Mouse (Mus musculus) subcutaneous adipose tissue, adult 2 months (tissue): ENCODE measurements around the gene Creb3l4. TPM values are rescaled to one million over a fixed set of nuclear protein-coding genes. Genes with fewer than 3 reads are reported as not detected.

ENCODE experiments used
- polyA plus RNA-seq: library from polyadenylated mRNA; depleted of rRNA; stranded (reverse); fragments of >200 nt; gene quantifications from 2 replicates; pipeline ENCODE4 v1.2.3, GENCODE M21; 2012; ENCODE audit warnings: low replicate concordance; rRNA removed

The Creb3l4 gene
- 1.4 and 2.9 TPM in 2 replicates for polyA plus RNA-seq

GRCm38 (mm10) chr3:90242984-90243775 is at the start of gene Creb3l4:
Creb3l4 (minus strand) TSS chr3:90243512.

DNA sequence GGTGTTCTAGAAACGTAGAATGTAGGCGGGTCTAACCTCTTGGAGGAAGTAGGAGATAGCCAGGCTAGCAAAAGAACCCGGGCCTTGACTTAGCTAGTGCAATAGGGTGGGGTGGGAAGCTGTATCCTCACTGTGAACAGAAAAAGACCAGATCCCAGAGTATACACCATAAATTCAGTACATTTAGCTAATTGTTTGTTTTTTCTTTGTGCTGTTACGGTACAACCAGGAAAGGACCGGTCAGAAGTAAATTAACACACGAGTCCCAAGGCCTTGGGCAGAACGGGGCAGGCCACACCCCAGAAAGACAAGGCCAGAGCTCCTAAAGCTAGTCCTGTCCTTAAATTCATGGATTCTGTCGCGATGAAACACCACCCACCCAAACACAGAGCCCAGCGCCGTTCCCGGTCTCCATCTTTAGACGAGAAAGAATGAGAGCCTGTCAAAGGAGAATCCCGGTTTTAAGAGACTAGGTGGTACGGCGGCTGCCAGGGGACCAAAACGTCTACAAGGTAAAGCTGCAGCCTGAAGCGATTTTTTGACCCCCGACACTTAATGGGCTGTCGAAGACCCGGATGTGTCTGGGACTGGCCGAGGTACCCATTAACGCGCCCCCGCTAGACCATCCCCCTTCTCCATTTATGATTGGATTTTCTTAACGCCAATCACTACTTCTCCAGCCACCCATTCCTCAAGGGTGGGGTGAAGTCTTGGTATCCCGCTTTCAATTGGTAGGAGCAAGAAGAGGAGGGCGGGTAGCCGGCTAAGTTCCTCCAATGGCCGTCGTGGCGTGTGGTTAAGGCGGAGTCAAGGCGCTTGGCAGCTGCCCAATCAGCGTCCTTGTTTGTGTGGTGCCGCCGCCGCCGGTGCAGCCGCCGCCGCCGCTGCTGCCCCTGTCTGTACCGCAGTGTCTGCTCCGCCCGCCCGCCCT is 49.3 kb upstream of the Creb3l4 start, which contains the start of gene Gatad2b:
Gene Gatad2b, plus strand, starts transcription at position 834 of the 931 bp plus-strand sequence.

DNA sequence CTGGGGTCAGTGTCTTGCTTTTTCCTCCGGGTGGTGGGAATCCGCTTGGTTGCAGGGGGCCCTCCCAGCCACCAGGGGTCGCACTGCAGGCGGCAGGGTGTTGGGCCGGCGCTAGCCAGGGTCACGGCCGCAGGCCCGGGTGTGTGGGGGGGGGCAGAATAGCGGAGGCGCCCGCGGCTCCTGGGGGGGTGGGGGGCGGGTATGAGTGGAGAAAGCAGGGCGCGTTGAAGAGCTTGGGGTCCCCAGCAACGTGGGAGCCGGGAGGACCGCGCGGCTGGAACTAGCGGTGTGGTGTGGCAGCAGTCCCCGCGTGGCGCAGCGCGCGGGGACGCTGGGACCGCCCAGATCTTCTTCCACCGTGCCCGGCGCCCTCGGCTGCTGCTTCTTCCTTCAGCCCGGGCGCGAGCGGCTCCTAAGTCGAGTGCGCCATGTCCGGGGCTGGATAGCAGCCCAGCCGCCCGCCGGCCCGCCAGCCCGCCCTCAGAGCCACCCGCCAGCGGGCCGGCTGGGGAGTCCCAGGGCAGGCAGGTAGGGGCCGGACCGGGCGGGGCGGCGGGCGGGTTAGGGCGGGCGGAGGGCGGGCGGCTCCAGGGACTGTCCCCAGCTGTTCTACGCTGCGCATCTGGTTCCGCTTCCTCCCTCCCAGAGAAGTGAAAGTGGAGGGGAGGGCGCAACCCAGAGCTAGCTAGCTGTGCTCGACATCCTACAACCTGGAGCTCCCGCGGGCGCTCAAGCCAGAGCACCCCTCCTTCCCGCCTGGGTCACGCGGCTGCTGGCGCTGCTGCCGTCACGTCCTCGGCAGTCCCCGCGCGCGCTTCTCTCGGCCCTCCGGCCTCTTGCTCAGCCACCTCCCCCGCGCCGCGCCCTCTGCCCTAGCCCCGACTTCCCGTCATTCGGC is 22.0 kb upstream of the Creb3l4 start, which contains the start of gene Dennd4b:
Gene Dennd4b, plus strand, starts transcription at position 152 of the 898 bp plus-strand sequence.

GRCm38 (mm10) chr3:90253653-90254418 is 10.5 kb upstream of the Creb3l4 start, which contains the start of gene Crtc2:
Crtc2 (plus strand) TSS chr3:90254163.

DNA sequence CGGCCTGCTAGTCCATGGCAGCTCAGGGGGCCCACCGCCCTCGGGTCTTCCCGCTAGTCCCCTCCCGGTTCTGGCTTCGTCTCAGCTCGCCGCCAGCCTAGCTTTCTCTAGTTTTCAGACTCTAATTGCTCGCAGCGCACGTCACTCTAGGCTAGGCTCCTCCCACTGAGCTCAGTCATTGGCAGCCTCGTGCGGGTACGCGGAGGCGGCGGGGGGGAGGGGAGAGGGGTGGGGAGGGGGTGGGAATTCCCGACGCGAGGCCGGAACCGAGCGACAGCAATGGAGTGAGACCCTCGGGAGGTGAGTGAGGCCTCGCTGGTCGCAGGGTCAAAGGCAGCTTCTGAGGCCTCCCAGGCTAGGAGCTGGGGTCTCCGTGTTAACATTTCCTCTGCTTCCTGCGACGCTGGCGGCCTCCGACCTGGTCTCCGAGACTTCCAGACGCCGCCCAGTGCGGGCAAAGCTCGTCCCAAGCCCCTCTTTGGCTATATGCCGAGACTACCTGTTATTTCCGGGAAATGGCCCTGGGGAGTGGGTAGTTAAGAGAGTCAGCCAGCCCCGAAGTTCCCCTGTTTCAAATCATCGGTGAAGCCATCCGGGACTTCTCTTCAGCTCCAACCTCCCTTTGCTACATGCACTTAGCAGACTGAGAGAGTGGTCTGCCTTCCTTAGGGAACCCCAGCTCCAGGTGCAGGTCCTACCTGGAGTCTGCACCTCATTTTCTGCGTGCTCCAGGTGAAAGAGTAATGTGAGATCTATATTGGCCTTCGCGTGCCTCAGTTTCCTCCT is 4.8 kb upstream of the Creb3l4 start, which contains the start of gene Slc39a1:
Gene Slc39a1, plus strand, starts transcription at position 213 of the 786 bp plus-strand sequence.

GRCm38 (mm10) chr3:90231507-90232333 is 11.6 kb downstream of the Creb3l4 start, which contains the start of gene Jtb:
Jtb (plus strand) TSS chr3:90231597.

GRCm38 (mm10) chr3:90213377-90213866 is 29.9 kb downstream of the Creb3l4 start, which contains the start of the genes Rps27 and Rab13:
Rps27 (minus strand) TSS chr3:90213651.
Rab13 (plus strand) TSS chr3:90213695.

Other genes starting within 250 kb of the Creb3l4 start
- 81.9 and 98.3 TPM in 2 replicates for gene Hax1, start 244.7 kb downstream of the Creb3l4 start, polyA plus RNA-seq
- gene 4933434E20Rik, start 191.9 kb downstream of the Creb3l4 start, polyA plus RNA-seq: 60.2 and 69.1 TPM in 2 replicates
- 109 and 164 TPM in 2 replicates for gene Ubap2l, start 190.9 kb downstream of the Creb3l4 start, polyA plus RNA-seq
- 100 and 134 TPM in 2 replicates for gene Tpm3, start 170.9 kb downstream of the Creb3l4 start, polyA plus RNA-seq
- gene Nup210l, start 139.4 kb downstream of the Creb3l4 start, polyA plus RNA-seq: 0.34 and 0.58 TPM in 2 replicates
- gene Rps27, start 29.9 kb downstream of the Creb3l4 start, polyA plus RNA-seq: 1,404 and 2,636 TPM in 2 replicates
- gene Rab13, start 29.8 kb downstream of the Creb3l4 start, polyA plus RNA-seq: 13.9 and 16.1 TPM in 2 replicates
- gene Jtb, start 11.9 kb downstream of the Creb3l4 start, polyA plus RNA-seq: 66.6 and 78.7 TPM in 2 replicates
- gene Slc39a1, start 4.7 kb upstream of the Creb3l4 start, polyA plus RNA-seq: 123 and 129 TPM in 2 replicates
- gene Crtc2, start 10.7 kb upstream of the Creb3l4 start, polyA plus RNA-seq: 49.7 and 72.4 TPM in 2 replicates
- 21.1 and 31.2 TPM in 2 replicates for gene Dennd4b, start 21.7 kb upstream of the Creb3l4 start, polyA plus RNA-seq
- 21.2 and 31.8 TPM in 2 replicates for gene Gatad2b, start 49.7 kb upstream of the Creb3l4 start, polyA plus RNA-seq
- 17.7 and 47.6 TPM in 2 replicates for gene Slc27a3, start 146.4 kb upstream of the Creb3l4 start, polyA plus RNA-seq
- 30.1 and 42.9 TPM in 2 replicates for gene Ints3, start 190.1 kb upstream of the Creb3l4 start, polyA plus RNA-seq
- gene Npr1, start 222.4 kb upstream of the Creb3l4 start, polyA plus RNA-seq: 104 and 143 TPM in 2 replicates
- 21.6 and 39.3 TPM in 2 replicates for gene Ilf2, start 232.6 kb upstream of the Creb3l4 start, polyA plus RNA-seq
- gene Snapin, start 247.5 kb upstream of the Creb3l4 start, polyA plus RNA-seq: 45.0 and 49.4 TPM in 2 replicates